Mouse (Mus musculus) neutrophil, adult 5-6 weeks (primary cell): ENCODE measurements at regions not wholly inside any gene's neighbourhood (a gene's known extent, or its start where the extent isn't known, plus 50 kb on each side); places are given as distances from the start of the nearest gene placed in this dataset.

ENCODE experiments used
- ATAC-seq: fragments of 151-379, 151-347 bp; 2 replicates; pipeline ENCODE4 v1.8.0; 2017; ENCODE audit warnings: mild to moderate bottlenecking, moderate TSS enrichment; ENCODE audit not compliant: insufficient number of reproducible peaks, poor library complexity, low FRiP score, severe bottlenecking; ENCODE audit errors: extremely low read depth

GRCm38 (mm10) chr3:157842872-157843271 is 82.0 kb downstream of the Cth start:
- peak; percentile 26; the same call in 1 of the 2 replicates for ATAC-seq

DNA sequence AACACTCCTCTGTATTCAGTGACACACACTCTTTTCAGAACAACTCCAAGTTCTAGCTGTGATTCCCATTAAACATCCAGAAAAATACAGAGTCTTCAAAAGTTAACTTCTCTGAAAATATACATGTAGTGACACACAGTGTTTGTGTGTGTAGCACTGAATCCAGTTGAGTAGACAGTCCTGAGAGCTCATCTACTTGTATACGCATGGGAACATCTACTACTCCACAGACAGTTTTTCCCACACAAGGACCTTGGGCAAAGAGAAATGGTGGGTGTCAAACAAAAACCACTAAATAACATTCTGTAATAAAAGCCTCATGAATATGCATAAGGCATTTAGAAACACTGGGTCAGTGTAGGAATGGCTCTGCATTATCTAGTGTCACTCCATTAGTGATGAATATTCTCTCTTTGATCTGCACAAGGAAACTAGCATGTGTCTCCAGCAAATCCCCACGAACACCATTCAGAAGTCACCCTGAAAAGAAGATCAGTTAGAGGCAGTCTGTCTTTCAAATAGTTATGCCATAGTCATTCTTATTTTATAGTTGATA is 83.6 kb downstream of the Cth start:
- ATAC-seq, result no peak

GRCm38 (mm10) chr3:157804307-157804706 is 120.6 kb downstream of the Cth start:
- no peak for ATAC-seq

DNA sequence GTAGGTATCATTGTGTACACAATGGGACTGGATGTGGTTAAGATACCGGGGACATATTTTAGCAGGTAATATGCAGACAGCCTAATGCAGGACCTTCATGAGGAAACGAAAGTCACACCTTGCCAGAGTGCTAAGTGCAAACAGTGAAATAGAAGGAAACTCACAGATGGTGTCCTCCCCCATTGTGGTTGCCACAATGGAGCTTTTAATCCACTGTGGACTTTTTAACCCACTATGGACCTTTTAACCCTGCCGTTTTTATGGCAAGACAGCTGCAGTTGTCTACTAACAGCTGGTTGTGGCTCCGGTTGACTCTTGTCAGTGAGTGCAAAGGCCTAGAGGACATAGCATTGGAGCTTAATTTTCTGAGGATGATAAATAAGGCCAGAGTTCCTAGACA is 121.5 kb downstream of the Cth start:
- ATAC-seq, result no peak

DNA sequence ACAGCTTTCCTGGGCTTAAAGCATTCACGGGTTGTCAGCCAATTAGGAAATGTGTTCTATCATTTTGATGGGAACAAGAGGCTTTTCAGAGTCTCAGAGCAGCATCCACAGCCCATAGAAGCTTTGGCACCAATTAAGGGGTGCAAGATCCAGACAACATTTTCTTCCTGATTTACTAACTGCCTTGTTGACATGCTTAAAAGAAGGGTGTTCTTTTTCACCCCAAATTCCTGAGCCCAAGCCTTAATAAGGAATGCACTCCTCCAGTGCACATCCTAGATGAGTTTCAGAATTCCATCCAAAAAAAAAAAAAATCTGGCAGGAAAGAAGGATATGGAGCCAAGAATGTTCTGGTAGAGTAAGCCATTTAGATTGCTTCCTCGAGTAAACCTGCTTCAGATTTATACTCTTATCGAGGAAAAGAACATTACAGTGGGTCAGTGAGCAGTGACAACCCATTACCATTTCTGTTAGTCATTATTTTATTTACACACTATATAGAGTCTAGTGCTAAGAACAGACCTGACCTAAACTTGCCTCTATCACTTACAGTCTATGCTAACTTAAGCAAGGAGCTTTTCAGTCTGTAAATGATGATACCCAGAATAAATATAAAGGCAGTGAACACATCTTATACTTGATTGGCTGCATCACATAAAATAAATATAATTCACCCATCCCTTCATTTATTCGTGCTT is 137.2 kb downstream of the Cth start:
- ATAC-seq, result no peak

GRCm38 (mm10) chr3:157781071-157781470 is 143.8 kb downstream of the Cth start:
- no peak for ATAC-seq

- ATAC-seq, result no peak
These were observed 147.1 kb downstream of the Cth start for GRCm38 (mm10) chr3:157777779-157778178.

GRCm38 (mm10) chr3:157763487-157764199 is 161.2 kb downstream of the Cth start:
- no peak for ATAC-seq

DNA sequence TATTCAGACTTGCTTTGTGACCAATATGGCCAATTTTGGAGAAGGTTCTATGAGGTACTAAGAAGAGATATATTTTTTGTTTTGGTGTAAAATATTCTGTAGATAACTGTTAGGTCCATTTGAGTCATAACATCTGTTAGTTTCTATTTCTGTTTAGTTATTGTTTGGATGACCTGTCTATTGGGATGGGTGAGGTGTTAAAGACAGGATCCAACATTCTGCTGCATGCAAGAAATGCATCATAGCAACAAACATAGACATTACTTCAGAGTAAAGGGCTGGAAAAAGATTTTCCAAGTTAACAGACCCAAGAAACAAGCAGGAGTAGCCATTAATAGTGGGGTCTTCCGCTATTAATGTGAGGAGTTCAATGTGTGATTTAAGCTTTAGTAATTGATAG is 165.0 kb downstream of the Cth start:
- ATAC-seq, result no peak

DNA sequence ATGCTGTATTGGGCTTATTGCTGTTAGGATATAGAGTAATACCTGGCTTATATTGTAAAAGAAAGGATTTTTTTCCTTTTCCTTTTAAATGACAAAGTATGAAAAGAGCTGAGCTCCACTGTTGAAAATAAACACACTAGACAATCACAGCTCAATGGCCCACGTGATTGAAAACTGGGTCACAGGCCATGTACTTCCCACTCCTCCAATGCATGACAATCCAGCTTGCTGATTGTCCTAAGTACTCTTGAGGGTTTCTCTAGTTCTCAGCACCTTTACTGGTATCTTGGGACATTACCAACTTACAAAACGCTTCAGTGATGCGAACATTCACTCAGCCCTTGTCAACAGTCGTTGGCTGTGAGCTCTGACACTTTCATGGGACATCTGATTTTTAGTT is 170.1 kb downstream of the Cth start:
- ATAC-seq, result no peak

- ATAC-seq, result no peak
These were observed 174.6 kb downstream of the Cth start for GRCm38 (mm10) chr3:157750266-157750665.

DNA sequence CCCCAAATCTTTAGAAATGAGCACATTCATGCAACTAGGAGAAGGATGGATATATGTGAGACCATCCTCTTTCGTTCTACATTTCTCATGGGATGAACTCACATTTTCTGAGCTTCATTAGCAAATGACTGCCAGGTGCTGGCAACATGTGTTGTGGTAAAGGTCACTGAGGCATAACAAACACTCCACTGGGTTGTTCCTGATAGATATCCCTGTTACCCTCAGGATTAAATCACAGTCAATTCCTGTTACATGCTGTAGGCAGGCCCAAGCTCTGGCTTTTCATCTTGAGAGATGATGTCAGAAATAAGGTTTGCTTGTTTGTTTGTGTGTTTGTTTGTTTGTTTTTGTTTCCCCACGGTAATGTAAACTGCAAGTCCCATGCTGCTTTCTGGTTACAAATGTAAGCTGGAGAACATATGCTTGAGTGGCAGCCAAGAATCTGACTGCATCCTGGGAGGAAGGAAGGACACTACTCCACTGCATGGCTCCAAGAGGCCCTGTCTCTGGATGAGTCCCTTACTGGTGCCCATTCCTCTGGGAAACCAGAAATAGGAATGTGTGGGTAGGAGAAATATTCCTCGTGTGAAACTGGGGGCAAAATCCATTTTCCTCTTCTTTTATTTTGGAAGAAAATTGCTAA is 176.4 kb downstream of the Cth start:
- ATAC-seq, result no peak

- ATAC-seq, result no peak
These were observed 176.3 kb downstream of the Ptger3 start for GRCm38 (mm10) chr3:157743000-157743399.

DNA sequence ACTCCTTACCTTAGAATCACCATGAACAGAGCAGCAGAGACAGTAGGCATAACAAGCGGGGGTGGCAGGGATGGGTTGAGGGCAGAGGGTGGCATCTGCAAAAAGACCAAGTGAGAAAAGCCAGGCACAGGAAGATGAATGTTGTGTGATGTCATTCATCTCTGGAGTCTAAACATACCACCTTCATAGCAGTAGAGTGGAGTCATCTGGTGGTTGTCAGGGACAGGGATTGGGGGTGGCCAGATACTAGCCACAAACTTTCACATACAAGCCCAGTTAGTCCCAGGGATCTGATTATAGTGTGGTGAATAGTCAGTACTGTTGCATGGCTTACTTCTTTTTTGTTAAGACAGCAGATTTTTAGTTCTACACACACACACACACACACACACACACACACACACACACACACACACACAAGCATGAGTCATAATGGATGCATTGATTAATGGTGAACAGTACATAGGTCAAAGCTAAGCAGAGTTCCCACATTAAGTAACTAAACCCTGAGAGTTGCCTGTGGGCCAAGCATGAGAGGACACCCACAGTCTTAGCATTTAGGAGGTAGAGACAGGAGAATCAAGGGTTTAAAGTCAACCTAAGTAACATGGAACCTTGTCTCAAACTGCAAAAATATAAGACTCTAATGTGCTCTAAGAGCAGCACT is 173.1 kb downstream of the Ptger3 start:
- ATAC-seq, result no peak

- no peak for ATAC-seq
These were observed 165.6 kb downstream of the Ptger3 start for GRCm38 (mm10) chr3:157732136-157732940.

- ATAC-seq, result no peak
These were observed 163.1 kb downstream of the Ptger3 start for GRCm38 (mm10) chr3:157729711-157730367.

GRCm38 (mm10) chr3:157724542-157724941 is 157.8 kb downstream of the Ptger3 start:
- no peak for ATAC-seq

DNA sequence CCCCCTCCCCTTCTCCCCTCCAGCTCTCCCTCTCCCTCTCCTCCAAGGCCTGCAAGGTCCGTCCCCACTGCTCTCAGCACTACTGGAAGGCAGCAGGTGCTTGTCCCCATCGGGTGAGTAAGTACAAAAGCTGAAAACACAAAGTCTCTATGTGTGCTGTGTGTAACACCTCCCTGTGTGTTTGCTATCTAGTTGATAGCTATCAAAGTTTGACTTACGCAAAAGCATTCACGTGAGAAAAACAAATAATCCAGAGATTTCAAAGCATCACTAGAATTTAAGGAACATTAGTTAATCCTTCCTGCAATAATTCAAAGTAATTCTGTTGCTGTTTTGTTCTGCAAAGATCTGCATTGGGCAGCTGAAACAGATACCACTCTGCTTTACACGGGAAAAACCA is 156.5 kb downstream of the Ptger3 start:
- ATAC-seq, result no peak
